In the genomic region with DNA sequence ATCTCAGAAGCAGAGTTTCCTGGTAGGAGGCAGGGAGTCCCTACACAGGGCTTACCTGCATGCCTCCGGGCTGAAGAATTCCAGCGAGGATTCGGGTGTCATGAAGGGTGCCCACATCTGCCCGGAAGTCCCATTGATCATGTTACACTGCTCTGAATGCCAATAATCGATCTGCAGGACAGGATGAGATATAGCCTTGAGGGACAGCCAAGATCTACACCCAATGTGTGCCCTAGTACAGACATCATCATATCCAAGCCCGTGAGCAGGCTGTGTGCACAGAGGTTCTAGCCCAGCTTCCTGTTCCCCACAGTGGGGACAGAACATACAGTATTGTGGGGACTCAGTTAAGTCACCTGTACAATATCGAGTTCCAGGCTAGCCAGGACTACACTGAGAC, we compare ENCODE assay signal across 26 mouse cellular contexts.
"Had no signal": no experiment of that assay in that cellular context is flagged by ENCODE, and none has a peak within 500 bp of the region (broad histone marks: within the 10 kb centered on the region; RNA-seq: fewer than 3 reads in every experiment).

No protein-coding gene starts in this region.

- H3K4me3 ChIP-seq: embryonic facial prominence, embryonic 10.5 days; embryonic facial prominence, embryonic 12.5 days; embryonic facial prominence, embryonic 13.5 days; embryonic facial prominence, embryonic 15.5 days; erythroblast, embryonic 14.5 days; forebrain, embryonic 10.5 days; forebrain, embryonic 12.5 days; forebrain, embryonic 13.5 days; forebrain, embryonic 15.5 days; heart, adult 2 months had no signal

- DNase-seq: cerebellum, adult 2 months; cerebellum, adult 8-10 months; cerebellum, adult 9-10 months; cerebellum, adult 9-11 months; cerebellum, postnatal 10 days; cerebellum, postnatal 14 days; cerebellum, postnatal 25 days; cerebellum, postnatal 36 days; embryo, embryonic 11 days; forebrain, postnatal 0 days; gastrocnemius, postnatal 10 days; gastrocnemius, postnatal 14 days; gastrocnemius, postnatal 25 days; gastrocnemius, postnatal 36 days; heart, adult 11 months; heart, adult 18-20 months; heart, adult 2 months had no signal

- H3K27me3 ChIP-seq: embryonic facial prominence, embryonic 12.5 days; embryonic facial prominence, embryonic 13.5 days; embryonic facial prominence, embryonic 15.5 days; forebrain, embryonic 12.5 days; forebrain, embryonic 13.5 days; forebrain, embryonic 15.5 days had no signal

- H3K27ac ChIP-seq: embryonic facial prominence, embryonic 10.5 days; embryonic facial prominence, embryonic 12.5 days; embryonic facial prominence, embryonic 13.5 days; embryonic facial prominence, embryonic 15.5 days; forebrain, embryonic 10.5 days; forebrain, embryonic 12.5 days; forebrain, embryonic 13.5 days; forebrain, embryonic 15.5 days; heart, adult 2 months had no signal

- H3K9ac ChIP-seq: embryonic facial prominence, embryonic 12.5 days; embryonic facial prominence, embryonic 13.5 days; embryonic facial prominence, embryonic 15.5 days; forebrain, embryonic 12.5 days; forebrain, embryonic 13.5 days; forebrain, embryonic 15.5 days; forebrain, postnatal 0 days had no signal

- H3K4me1 ChIP-seq: embryonic facial prominence, embryonic 12.5 days; embryonic facial prominence, embryonic 13.5 days; embryonic facial prominence, embryonic 15.5 days; forebrain, embryonic 10.5 days; forebrain, embryonic 12.5 days; forebrain, embryonic 13.5 days; forebrain, embryonic 15.5 days had no signal
